Mouse (Mus musculus): Measurements from ENCODE around the gene Pcnx3.

Gene Pcnx3

DNA sequence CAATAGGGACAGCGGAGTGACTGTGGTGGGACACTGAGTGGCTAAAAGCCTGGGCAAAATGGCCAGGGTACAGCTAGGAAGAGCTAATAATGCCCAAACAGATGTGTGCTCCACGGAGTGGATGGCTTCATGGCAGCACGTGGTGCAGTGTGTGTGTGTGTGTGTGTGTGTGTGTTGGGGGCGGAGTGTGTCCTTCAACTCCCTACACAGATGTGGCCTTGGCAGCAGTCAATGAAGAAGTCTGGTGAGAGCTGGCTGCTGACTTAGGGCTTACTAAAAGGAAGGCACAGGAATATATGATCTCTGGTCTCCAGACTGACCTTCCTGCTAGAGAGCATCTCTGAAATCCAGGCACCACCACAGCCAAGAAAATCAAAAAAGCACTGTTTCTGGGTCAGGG lies 20.3 kb downstream of the Pcnx3 start:
- no peak for DNase-seq

DNA sequence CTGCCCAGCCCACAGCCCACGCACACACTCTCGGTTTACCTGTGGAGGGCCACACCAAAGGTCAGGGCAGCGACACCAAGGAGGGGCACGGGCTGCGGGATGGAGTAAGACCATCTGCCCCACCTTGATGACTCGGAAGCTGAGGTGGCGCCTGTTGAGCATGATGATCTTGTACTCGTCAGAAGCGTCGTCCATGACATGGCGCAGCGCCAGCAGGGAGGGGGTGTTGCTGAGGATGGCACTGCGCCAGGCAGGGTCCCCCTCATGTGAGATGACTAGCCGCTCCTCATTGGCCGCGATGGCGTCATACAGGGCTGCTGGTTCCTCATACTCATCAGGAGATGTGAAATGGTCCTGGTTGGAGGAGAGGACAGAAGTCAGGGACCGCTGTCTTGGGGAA lies 22.3 kb downstream of the Pcnx3 start:
- DNase-seq, result no peak

GRCm38 (mm10) chr19:5665465-5665864 lies 23.2 kb downstream of the Pcnx3 start:
- DNase-seq, result no peak

GRCm38 (mm10) chr19:5664669-5665257 lies 23.9 kb downstream of the Pcnx3 start:
- DNase-seq, result no peak

DNA sequence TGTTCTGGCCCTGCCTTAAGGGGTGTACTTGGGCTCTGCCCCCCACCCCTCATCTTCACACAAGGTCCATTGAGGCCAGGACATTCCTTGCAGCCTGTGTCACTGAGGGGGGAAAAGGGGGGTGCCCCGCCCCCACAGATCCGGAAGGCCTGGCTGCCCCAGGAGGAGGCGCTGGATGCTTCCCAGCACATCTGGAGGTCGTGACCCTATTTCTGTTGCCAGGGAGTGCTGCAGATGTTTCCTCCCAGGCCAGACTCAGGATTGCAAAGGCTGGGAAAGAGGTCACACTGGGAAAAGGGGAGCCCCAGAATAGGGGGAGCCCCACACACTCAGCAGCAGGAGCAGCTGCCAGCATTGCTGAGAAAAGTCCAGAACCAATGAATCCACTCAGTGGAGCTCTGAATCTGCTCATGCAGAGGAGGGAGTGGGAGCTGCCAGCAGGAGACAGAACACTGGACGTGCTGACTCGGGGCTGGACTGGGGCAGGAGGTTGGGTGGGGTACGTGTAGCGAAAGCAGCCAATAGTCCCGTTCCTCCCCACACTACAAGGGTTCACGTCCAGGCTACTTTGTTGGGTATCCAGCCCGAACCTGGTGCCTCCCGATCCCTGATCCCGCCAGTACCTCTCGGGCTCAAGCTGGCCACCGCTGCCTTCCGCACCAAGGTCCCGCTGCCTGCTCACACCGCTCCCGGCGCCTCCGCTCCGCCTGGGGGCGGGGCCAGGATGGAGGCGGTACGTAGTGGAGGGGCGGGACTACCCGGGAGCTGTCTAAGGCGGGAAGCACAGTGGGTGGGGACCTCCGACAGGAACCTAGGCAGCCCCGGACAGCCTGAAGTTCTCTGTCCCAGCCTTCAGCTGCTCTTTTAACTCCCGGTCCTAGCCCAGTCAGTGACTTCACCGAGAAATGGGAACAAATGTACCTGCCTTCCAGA lies 25.5 kb downstream of the Pcnx3 start, which contains the start of gene Sipa1:
Gene Sipa1 (minus strand): TSS at position 727 of the 933 bp plus-strand sequence.
- DNase-seq, result peak; percentile 77 to 84

DNA sequence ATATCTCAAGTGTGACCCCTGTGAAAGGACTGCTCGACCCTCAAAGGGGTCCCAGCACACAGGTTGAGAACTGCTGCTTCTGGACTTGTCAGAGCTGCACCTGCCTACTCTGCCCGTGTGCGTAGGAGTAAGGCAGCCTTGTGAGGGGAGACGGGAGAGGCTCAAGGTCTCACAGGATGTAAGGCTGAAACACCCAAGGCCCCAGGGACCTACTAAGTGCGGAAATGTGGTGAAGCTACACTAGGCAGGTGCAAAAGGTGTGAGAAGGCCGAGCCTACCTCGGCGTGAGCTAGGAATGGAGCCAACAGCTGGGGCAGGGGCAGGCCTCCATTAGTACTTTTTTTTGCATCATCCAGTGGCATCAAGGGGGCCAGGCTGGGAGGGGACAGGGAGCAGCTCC lies 26.4 kb downstream of the Pcnx3 start:
- no peak for DNase-seq

- DNase-seq, result no peak
Measured at GRCm38 (mm10) chr19:5660942-5661751, 27.6 kb downstream of the Pcnx3 start.

- DNase-seq, result peak; percentile 29 to 49
Measured at GRCm38 (mm10) chr19:5654720-5655298, 33.9 kb downstream of the Pcnx3 start.

- peak; percentile 38 to 42 for DNase-seq
Measured at GRCm38 (mm10) chr19:5653969-5654719, 34.6 kb downstream of the Pcnx3 start.

- no peak for DNase-seq
Measured at GRCm38 (mm10) chr19:5652570-5652969, 36.1 kb downstream of the Pcnx3 start.

DNA sequence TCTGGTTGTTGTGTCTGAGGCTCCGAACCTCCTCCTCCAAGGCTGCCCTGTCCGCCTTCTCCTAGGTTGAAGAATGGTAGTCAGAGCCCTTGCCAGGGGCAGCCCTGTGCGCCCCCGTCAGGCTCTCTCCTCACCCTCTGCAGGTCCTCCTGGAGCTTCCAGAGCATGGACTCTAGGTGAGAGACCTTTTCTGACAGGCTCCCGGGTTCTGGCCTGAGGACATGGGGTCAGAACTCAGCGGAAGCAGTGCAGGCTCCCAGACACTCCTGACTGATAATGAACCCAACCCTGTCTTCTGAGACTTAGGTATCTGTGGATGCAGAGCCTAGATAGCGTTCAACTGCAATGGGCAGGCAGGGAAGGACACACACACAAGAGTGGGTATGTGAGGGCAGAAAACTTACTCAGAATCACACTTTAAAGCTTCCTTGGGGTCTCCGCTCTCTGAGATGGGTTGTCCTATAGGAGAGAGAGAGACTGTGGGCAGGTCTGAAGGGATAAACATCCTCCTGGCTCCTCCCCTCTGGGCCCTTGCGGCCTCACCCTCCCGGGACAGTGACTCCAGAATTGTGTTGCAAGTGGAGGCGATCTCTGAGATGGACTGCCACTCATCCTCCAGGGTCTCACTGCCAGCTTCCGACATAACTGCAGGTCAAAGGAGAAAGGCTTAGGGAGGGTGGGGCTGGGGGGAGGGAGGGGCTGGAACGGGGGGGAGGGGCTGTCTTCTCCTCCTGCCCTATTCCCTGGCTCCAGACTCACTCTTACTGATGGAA lies 37.0 kb downstream of the Pcnx3 start:
- DNase-seq, result no peak

- DNase-seq, result no peak
Measured at GRCm38 (mm10) chr19:5649298-5649741, 39.4 kb downstream of the Pcnx3 start.

DNA sequence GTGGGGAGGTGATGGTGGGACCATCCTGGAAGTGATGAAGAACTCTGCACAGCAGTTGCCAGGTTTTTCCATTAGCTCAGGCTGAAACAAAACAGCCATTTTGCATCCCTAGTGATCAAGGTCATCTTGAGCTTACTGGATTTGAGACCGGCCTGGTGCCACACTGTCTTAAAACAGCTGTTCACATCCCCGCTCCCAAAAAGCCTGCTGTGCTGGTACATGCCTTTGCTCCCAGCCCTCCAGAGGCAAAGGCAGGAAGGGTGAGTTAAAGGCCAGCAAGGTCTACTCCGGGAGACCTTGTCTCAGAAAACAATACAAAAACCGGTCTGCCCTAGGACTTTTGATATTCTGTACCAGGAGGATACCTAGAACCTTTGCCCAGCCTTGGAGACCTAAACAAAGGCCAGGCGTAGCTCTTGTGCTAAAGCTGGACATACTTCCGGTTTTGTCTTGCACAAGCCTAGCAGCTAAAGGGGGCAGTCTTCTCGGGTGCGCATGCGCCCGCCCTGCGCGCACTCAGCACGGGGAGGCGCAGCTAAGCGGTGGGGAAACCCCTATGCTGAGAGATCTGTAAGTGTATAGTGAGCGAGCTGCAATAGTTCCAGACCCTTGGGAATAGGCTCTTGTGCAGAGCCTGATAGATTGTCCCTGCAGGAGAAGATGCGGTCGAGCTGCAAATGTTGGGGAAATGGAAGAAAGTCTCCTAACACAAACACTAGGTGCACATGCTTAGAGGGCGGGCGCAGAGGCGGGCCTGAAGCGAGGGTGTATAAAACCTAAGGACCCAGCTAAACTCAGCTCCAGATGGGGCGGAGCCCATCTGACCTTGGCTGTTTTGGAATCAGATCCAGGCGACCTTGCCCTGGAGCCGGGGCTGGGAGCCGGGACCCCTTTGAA lies 40.1 kb downstream of the Pcnx3 start:
- peak; percentile 75 to 84 for DNase-seq

- DNase-seq, result no peak
Measured at GRCm38 (mm10) chr19:5647791-5648190, 40.9 kb downstream of the Pcnx3 start.

DNA sequence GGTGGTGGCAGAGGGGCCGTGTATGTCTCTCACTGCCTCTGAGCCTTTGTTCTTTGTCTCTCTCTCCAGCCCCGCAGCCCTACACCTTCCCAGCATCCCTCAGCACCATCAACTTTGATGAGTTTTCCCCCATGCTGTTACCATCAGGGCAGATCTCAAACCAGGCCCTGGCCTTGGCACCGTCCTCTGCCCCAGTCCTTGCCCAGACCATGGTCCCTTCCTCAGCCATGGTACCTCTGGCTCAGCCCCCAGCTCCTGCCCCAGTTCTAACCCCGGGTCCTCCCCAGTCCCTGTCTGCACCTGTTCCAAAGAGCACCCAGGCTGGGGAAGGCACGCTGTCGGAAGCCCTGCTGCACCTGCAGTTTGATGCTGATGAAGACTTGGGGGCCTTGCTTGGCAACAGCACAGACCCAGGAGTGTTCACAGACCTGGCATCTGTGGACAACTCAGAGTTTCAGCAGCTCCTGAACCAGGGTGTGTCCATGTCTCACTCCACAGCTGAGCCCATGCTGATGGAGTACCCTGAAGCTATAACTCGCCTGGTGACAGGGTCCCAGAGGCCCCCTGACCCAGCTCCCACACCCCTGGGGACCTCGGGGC lies 41.9 kb downstream of the Pcnx3 start:
- no peak for DNase-seq

DNA sequence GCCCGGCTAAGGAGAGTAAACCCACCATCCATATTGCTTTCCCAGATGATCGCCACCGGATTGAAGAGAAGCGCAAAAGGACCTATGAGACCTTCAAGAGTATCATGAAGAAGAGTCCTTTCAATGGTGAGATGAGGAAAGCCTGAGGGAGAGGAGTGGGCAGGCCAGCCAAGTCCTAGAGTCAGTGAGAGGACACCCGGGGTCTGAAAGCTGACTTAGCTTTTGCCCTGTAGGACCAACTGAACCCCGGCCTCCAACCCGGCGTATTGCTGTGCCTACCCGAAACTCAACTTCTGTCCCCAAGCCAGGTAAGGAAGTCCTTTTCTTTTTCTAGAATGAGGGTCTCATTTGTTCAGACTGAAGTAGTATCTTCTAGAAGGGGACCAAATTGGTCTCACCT lies 43.4 kb downstream of the Pcnx3 start:
- DNase-seq, result no peak

DNA sequence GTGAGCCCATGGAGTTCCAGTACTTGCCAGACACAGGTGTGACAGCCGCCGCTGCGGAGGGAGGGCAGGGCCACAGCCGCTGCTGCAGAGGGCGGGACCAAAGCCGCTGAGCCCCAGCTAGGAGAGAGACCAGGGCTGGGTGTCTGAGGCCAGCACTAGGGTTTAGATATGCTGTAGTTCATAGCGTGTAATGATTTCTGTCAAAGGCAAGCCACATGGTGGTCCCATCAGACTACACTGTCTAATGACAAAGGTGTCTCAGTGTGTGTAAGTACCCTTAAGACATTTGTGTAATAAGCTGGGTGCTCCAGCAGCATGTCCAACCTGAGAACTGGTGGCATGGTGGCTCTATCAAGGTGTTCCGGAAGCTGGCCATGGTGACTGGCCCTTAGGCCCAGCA lies 47.1 kb downstream of the Pcnx3 start:
- no peak for DNase-seq

GRCm38 (mm10) chr19:5641021-5641420 lies 47.7 kb downstream of the Pcnx3 start:
- DNase-seq, result no peak

- peak in 1 of 2 experiments; percentile 11 for DNase-seq
Measured at GRCm38 (mm10) chr19:5640339-5640738, 48.4 kb downstream of the Pcnx3 start.

Measured in cerebellum, postnatal 10 days (tissue).